Mouse (Mus musculus): Measurements from ENCODE around the gene Prelid3b. TPM values are rescaled to one million over a fixed set of nuclear protein-coding genes. Genes with fewer than 3 reads are reported as not detected.

Gene Prelid3b
- polyA plus RNA-seq, 1 experiment from 2014 or later: 114 TPM

DNA sequence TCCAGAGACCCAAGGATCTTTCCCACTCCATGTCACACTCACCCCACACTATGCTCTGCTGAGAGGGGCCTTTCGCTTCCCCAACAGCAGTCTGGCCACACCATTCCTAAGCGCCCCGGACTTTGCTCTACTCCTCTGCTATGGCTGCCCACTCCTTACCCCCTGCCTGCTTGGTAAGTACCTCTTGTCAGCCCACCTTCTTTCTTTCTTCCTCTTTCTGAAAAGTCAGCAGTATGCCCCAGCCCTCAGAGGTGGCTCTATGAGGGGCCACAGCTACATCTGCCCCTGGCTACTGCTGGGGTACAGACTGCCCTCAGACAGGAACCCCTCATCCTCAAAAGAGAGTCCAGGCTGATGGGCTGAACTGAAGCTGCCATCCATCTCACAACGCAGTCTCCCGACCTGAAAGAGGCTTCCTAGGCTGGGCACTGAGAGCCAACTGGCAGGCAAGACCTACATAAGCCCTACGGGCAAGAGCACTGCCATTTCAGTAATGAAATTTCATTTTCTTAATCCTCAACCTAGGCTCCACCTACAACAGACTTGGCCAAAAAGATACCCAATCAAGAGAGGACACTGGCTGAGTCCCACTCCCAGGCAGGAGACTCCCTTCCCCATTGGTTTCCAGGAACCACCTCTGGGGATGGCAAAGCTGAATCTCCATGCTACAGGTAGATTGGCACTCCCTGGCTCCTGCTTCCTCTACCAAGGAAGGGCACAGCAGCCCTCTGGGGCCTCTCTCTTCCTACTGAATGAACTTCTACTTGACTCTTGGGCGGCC, 35.8 kb downstream of the Prelid3b start:
- Histone ChIP-seq H3K9ac (no peak overlapping the region), H3K27ac (no peak overlapping the region), H3K9me3 (no peaks in the 10 kb centered on the region), H3K27me3 (no peaks in the 10 kb centered on the region), H3K36me3 (peaks cover 8% of the 10 kb centered on the region), H3K4me1 (replicated peaks) (peaks cover 23% of the 10 kb centered on the region), H3K4me2 (no peak overlapping the region), H3K4me3 (no peak overlapping the region)
- 95% methylated on average over 7 of the region's 7 CpGs for WGBS
- ATAC-seq (ENCODE audit: low FRiP score): no peak

DNA sequence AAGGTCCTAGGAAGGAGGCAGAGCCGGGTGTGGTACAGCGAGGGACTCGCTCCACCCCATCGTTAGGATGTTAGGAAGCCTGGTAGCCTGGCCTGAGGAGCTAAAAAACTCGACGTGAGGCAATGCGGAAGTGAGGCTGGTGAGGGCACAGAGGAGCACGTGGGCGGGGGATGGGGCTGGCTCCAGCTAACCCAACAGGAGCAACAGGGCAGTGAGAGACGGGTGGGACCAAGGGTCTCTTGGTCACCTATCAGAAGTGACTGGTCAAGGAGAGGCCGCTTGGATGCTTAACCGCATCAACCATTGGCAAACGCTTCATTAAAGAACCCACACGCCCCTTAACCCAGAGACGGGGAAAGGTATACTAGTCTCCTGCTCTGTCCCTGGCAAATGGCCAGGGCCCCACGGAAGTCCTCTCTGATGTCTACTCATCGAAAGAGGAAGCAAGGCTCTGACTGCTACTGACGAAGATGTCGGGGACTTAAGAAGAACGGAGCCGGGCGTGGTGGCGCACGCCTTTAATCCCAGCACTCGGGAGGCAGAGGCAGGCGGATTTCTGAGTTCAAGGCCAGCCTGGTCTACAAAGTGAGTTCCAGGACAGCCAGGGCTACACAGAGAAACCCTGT, 36.7 kb downstream of the Prelid3b start:
- Histone ChIP-seq H3K27me3 (no peaks in the 10 kb centered on the region), H3K9ac (no peak overlapping the region), H3K4me3 (no peak overlapping the region), H3K9me3 (no peaks in the 10 kb centered on the region), H3K27ac (no peak overlapping the region), H3K4me1 (replicated peaks) (peaks cover 23% of the 10 kb centered on the region), H3K4me2 (no peak overlapping the region), H3K36me3 (peaks cover 8% of the 10 kb centered on the region)
- 95% methylated on average over 26 of the region's 26 CpGs for WGBS
- no peak for ATAC-seq (ENCODE audit: low FRiP score)

DNA sequence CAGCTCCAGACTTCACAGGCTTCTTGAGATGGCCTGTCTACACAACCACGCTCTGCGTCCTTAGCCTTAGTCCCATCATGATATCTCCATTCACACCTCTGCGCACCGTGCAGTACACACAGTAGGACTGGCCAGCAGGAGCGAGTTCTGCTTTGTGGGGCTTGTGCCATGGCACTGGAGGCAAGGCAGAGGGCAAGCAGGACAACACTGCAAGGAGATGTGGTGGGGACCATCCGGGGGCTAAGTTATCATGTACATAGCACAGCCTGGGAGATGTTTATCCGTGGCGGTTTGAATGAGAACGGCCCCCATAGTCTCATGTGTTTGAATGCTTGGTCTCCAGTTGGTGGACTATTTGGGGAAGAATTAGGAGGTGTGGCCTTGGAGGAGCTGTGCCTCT, 37.9 kb downstream of the Prelid3b start:
- Histone ChIP-seq H3K9me3 (no peaks in the 10 kb centered on the region), H3K4me1 (replicated peaks) (peaks cover 23% of the 10 kb centered on the region), H3K27me3 (no peaks in the 10 kb centered on the region), H3K4me3 (no peak overlapping the region), H3K4me2 (no peak overlapping the region), H3K27ac (no peak overlapping the region), H3K9ac (no peak overlapping the region), H3K36me3 (peaks cover 15% of the 10 kb centered on the region)
- no peak for ATAC-seq (ENCODE audit: low FRiP score)
- WGBS: 97% methylated on average over 9 of the region's 9 CpGs

DNA sequence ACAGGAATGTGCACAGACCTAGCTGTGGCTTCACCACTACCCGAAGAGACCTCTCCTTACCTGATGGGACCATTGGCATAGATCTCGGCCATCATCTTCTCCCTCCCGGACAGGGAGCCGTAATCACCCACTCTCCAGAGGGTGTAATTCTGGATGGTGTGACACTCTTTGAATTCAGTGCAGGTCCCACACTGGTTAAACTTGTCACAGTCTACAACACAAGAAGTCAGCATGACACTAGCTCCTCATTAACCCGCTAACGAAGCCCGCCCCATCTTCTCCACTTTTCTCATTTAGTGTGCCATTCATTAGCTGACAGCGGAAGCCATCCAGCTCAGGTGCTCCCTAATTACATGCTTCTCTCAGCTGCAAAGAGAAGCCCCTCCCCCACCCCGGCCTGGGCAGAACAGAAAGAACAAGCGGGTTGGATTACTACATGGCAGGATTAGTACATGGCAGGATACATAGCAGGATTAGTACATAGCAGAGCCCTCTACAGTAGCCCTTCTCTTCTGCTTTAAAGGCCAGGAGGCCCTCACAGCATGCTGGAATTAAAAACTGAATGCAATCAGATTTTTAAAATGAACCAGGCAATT, 43.8 kb downstream of the Prelid3b start:
- Histone ChIP-seq H3K4me3 (no peak overlapping the region), H3K4me2 (no peak overlapping the region), H3K4me1 (replicated peaks) (peaks cover 8% of the 10 kb centered on the region; the same call in 1 of the 2 replicates), H3K9me3 (no peaks in the 10 kb centered on the region), H3K27me3 (no peaks in the 10 kb centered on the region), H3K36me3 (peaks cover 69% of the 10 kb centered on the region), H3K9ac (no peak overlapping the region), H3K27ac (peak overlapping the region; percentile 56; the same call in 1 of the 2 replicates)
- WGBS: 60% methylated on average over 10 of the region's 10 CpGs
- peak; percentile 63 for ATAC-seq (ENCODE audit: low FRiP score)

DNA sequence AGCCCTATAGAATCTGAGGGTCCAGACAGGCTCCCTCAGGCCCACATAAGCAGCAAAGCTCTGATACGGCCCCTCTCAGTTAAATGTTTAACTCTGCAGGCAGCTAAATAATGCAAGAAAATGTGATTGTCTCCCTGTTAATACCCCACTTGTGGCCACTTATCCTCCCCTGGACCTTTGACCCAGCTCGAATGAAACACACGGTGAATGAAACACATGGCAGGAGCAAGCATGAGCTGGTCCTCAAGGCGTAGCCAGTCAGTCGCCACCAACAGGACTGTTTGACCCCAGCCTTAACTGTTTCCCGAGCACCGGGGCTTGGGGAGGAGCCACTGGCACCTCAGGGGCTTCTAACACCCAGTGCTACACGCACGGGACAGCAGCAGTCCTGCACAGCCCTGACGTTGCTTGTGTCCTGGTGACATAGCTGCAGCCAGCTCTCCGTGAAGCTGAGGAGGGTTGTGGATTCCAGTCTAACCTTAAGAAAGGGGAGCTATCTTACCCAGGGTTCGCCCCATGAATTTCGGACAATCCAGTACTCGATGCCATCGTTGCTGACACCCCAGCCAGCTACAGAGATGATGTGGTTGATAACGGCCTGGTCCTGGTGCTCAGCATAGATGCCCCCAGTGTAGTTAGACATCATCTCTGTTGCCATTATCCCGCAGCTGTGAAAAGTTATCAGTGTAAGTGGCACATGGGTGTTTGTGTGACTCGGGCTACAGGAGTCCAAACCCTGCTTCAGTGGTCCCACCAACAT, 44.6 kb downstream of the Prelid3b start:
- Histone ChIP-seq H3K4me3 (no peak overlapping the region), H3K4me1 (replicated peaks) (peaks cover 8% of the 10 kb centered on the region; the same call in 1 of the 2 replicates), H3K36me3 (peaks cover 75% of the 10 kb centered on the region), H3K27me3 (no peaks in the 10 kb centered on the region), H3K27ac (peak overlapping the region; percentile 56; the same call in 1 of the 2 replicates), H3K9ac (no peak overlapping the region), H3K9me3 (no peaks in the 10 kb centered on the region), H3K4me2 (no peak overlapping the region)
- WGBS: 83% methylated on average over 18 of the region's 18 CpGs
- ATAC-seq (ENCODE audit: low FRiP score): no peak

DNA sequence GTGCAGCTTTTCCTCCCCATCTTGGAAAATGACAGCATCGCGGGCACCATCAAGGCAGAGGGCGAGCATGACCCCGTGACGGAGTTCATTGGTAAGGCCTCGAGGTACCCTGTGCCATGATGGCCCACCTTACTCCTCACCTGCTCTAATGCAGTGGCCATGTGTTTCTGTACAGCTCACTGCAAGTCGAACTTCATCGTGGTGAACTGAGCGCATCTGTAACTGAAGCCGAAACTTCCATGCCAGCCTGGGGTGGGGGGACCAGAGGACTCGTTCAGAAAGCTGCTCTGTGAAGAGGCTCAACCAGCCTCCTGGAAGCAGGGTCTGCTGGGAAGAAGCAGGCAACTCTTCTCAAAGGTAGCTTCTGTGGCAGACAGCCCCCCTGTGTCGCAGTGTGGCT, 46.0 kb downstream of the Prelid3b start:
- Histone ChIP-seq H3K9me3 (no peaks in the 10 kb centered on the region), H3K27me3 (no peaks in the 10 kb centered on the region), H3K4me1 (replicated peaks) (peaks cover 8% of the 10 kb centered on the region; the same call in 1 of the 2 replicates), H3K4me3 (no peak overlapping the region), H3K36me3 (peaks cover 83% of the 10 kb centered on the region), H3K27ac (no peak overlapping the region), H3K9ac (no peak overlapping the region), H3K4me2 (no peak overlapping the region)
- ATAC-seq (ENCODE audit: low FRiP score): no peak
- 95% methylated on average over 12 of the region's 12 CpGs for WGBS

DNA sequence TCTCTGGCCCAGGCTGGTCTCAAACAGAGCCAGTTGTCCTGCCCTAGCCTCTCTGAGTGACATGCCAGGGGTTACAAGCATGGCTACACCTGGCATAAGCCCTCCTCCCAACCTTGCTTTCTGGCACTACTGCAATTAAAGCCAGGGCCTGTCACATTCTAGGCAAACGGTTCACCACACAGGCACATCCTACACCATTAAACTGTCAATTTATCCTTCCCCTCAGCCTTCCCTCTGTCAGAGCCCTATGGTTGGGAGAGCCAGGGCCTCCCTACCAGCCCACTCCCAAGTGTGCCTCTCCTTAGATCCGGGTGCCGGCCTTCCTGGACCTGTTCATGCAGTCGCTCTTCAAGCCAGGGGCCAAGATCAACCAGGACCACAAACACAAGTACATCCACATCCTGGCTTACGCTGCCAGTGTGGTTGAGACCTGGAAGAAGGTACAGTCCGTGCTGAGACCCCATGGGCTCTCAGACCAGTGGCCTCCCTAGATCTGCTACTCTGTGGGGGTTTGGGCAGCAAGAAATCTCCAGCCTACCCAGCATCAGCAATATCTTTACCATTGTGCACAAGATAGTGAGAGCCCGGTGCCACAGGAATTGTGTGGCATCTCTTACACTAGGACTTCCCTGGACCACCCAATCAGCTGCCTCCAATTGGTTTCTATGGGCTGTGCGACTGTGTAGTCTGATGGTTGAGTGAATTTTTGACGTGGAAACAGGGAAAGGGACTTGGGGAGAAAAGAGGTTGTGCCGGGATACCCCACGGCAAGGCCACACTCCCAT, 48.4 kb downstream of the Prelid3b start:
- Histone ChIP-seq H3K9ac (no peak overlapping the region), H3K9me3 (no peaks in the 10 kb centered on the region), H3K4me2 (no peak overlapping the region), H3K4me3 (no peak overlapping the region), H3K27me3 (no peaks in the 10 kb centered on the region), H3K27ac (no peak overlapping the region), H3K4me1 (replicated peaks) (peaks cover 7% of the 10 kb centered on the region; the same call in 1 of the 2 replicates), H3K36me3 (peaks cover 96% of the 10 kb centered on the region)
- ATAC-seq (ENCODE audit: low FRiP score): no peak
- 93% methylated on average over 11 of the region's 11 CpGs for WGBS

DNA sequence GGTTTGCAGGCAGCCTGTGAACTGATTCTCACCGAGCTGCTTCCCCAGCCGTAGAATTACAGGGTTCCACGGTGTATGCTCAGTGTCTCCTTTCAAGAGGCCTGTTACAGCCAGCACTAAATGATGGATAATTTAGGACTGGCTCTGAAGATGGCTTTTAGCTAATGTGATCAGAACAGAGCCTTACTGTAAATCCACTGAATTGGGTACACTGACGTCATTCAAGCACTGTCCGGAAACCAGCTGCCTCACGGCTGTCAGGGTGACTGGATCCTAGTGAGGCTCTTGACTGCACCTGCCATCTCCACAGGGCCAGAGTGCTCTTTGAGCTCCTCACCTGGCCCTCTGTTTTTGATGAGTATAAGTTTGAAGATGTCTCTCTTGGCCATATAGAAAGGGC, 51.8 kb downstream of the Prelid3b start:
- no peak overlapping the region for H3K9ac ChIP-seq
- 96% methylated on average over 6 of the region's 6 CpGs for WGBS
- H3K36me3 ChIP-seq: peaks cover 63% of the 10 kb centered on the region
- no peak overlapping the region for H3K27ac ChIP-seq
- no peaks in the 10 kb centered on the region for H3K9me3 ChIP-seq
- no peak for ATAC-seq (ENCODE audit: low FRiP score)
- peaks cover 19% of the 10 kb centered on the region for H3K4me1 ChIP-seq (replicated peaks)
- no peak overlapping the region for H3K4me3 ChIP-seq
- no peak overlapping the region for H3K4me2 ChIP-seq
- no peaks in the 10 kb centered on the region for H3K27me3 ChIP-seq

DNA sequence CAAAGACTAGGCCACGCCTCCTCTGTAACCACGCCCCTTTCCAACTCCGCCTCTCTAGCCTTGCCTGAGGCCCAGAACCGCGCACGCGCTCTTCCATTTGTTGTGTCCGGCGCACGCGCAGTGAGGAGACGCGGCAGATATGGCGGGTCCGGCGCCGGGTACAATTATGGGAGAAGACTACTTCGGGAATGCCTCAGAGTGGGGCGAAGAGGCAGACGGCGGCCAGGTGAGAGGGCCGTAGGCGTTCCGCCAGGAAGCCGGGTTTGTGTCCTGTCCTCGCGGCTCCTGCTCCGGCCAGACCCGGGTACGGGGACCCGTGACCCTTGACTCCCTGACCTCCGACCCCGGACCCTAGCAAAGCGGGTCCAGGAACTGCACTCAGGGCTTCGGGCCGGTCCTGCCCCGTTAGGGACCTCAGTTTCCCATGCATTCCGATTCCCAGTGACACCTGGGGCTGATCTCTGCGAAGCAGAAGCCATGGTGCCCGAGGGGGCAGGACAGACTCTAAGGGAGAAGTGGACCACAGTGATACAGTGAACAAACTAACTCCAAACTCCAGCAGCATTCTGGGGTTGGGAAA, 57.1 kb downstream of the Prelid3b start, which contains the start of gene Nelfcd:
Gene Nelfcd (plus strand): TSS at position 74 of the 580 bp plus-strand sequence.
- peak; percentile 92 for ATAC-seq (ENCODE audit: low FRiP score)
- H3K36me3 ChIP-seq: peaks cover 11% of the 10 kb centered on the region
- H3K27ac ChIP-seq: peak within 1 kb of the TSS; percentile 35; the same call in 1 of the 2 replicates
- peak within 1 kb of the TSS; percentile 93 for H3K4me3 ChIP-seq
- H3K27me3 ChIP-seq: no peaks in the 10 kb centered on the region
- peaks cover 21% of the 10 kb centered on the region for H3K4me1 ChIP-seq (replicated peaks)
- no peaks in the 10 kb centered on the region for H3K9me3 ChIP-seq
- peak within 1 kb of the TSS; percentile 86 for H3K4me2 ChIP-seq
- peak within 1 kb of the TSS; percentile 91 for H3K9ac ChIP-seq
- under 1% methylated on average over 40 of the region's 40 CpGs for WGBS

Data from hindbrain, embryonic 13.5 days (tissue).